Mouse (Mus musculus) brain, adult 2 months (tissue): ENCODE measurements around the gene Gm10392.
A peak's percentile ranks its signal among the peaks of the same experiment; 100 is the strongest.

ENCODE experiments used
- DNase-seq: peaks from one replicate; pipeline ENCODE4 v3.0.0; 2011; ENCODE audit warnings: low read depth, low spot score

Gene Gm10392

GRCm38 (mm10) chr11:77508068-77509021, 10.7 kb downstream of the Gm10392 start:
- peak; percentile 83 for DNase-seq

DNA sequence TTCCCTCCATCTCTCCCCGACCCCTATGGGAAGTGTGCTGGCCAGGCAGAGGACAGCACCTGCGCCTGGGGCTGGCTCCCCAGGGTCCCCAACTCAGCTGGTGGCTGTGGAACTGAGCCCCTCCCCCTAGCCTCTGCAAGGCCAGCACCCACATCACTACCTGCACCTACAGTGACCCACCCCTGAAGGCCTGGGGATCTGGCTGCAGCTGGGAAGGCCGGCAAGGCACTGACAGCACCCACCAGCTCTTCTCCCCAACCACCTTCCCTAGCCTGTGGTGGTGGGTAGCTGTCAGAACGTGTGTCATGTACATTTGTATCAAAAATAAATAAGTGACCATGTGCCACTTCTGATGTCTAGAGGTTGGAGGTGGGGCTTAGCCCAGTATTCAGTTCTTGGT, 11.6 kb downstream of the Gm10392 start:
- no peak for DNase-seq

GRCm38 (mm10) chr11:77506941-77507340, 12.1 kb downstream of the Gm10392 start:
- DNase-seq = no peak

GRCm38 (mm10) chr11:77506273-77506672, 12.7 kb downstream of the Gm10392 start:
- DNase-seq = no peak

DNA sequence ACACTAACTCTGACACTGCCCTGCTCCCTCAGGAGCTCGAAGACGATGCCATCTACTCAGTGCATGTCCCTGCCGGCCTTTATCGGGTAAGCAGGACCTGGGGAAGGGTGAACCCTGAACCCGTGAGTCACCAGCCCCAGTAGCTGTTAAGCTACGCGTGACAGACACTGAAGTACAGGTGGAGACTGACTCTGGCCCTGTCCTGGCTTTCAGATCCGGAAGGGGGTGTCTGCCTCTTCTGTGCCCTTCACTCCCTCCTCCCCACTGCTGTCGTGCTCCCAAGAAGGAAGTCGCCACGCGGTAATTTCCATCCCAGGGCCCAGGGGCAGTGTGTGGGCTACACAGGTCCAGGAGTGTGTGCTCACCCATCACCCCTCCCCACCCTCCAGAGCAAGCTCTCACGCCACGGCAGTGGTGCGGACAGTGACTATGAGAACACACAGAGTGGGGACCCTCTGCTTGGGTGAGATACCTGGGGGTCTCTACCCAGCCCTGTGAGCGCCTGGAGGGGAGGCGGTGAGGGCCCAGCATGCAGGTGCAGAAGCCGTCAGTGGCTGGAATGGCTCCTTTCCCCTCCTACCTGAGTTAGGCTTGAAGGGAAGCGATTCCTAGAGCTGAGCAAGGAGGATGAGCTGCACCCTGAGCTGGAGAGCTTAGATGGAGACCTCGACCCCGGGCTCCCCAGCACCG, 13.6 kb downstream of the Gm10392 start:
- DNase-seq = no peak

DNA sequence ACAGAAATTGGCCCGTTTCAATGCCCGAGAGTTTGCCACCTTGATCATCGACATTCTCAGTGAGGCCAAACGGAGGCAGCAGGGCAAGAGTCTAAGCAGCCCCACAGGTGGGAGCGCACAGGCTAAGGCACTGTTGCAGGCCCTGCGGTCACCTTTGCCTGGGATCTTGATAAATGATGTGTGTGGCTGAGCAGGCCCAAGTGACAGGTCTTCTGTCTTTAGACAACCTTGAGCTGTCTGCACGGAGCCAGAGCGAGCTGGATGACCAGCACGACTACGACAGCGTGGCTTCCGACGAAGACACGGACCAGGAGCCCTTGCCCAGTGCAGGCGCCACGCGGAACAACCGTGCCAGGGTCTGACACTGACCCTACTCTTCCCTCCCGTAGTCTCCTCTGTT, 14.6 kb downstream of the Gm10392 start:
- DNase-seq = no peak

DNA sequence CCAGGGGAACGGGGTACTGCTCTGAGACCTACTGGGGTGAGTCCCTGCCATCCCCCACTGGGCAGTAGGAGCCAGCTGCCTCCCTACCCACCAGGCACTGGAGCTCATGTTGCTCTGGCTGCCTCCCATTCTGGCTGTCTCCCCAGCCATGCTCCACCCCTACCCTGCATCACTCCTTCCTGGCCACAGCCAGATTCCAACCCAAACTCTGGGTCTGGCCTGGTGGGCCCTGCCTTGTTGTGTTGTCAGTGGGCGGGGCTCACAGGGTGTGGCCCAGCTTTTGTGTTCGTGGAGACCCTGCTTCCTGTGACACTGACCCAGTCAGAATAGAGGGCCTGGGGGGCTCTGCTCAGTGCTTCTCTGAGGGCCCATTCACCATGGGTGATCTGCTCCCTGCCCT, 15.5 kb downstream of the Gm10392 start:
- peak; percentile 81 for DNase-seq

GRCm38 (mm10) chr11:77502481-77502880, 16.5 kb downstream of the Gm10392 start:
- DNase-seq = no peak

DNA sequence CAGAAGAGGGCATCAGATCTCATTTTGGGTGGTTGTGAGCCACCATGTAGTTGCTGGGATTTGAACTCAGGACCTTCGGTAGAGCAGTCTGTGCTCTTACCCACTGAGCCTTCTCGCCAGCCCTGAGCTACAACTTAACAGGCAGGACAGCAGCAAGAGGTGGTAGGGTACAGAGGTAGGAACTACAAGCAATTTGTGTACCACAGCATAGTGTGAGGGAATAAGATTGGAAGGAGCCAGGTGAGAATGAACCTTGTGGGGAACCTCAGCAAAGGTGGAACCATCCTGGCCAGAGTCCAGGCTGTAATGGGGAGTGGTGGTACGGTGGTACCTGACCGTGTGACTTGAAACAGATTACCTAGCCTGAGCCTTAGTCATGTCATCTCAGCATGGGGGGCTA, 17.0 kb downstream of the Gm10392 start:
- DNase-seq = no peak

GRCm38 (mm10) chr11:77501392-77501791, 17.6 kb downstream of the Gm10392 start:
- peak; percentile 95 for DNase-seq

GRCm38 (mm10) chr11:77500361-77501325, 18.4 kb downstream of the Gm10392 start:
- DNase-seq = peak; percentile 87

GRCm38 (mm10) chr11:77499354-77499753, 19.6 kb downstream of the Gm10392 start:
- peak; percentile 95 for DNase-seq

- DNase-seq = no peak
Observed at GRCm38 (mm10) chr11:77498261-77499139, 20.5 kb downstream of the Gm10392 start.

DNA sequence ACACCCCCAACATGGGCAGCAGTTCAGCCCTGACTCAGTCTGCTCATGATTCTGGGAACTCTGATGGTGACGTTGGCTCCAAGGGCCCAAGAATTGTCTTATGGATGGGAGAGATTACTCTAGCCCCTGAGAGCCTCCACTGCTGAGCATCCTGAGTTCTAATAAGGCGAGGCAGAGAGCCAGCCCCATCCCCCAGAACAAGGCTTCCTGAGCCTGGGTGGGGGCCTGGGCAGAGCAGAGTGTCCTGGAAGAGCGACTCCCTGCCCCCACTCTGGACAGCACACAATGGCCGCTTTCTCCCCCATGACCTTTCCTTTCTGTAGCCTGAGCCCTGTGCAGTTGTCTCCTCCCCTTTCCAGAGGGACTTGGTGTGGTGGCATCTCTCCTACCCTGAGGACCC, 21.1 kb downstream of the Gm10392 start:
- peak; percentile 91 for DNase-seq

DNA sequence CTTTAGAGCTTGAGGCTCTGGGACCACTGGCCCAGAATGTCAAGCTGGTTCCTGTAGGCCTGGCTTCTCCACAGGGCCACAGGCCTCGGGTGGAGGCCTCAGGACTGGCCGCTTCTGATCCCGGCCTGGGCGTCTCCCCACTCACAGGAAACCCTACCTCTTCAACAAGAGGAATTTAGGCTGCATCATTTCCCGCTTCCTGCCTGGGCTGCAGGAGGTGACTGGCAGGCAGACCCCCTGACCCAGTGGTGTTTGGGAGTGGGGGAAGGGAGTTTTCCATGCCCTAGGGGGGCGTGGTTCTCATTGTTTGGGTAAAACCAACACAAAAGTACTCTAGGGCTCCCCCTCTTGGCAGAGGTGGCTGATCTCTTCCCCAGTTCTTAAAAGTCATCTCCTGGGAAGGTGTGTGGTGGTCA, 21.6 kb downstream of the Gm10392 start:
- DNase-seq = peak; percentile 68

DNA sequence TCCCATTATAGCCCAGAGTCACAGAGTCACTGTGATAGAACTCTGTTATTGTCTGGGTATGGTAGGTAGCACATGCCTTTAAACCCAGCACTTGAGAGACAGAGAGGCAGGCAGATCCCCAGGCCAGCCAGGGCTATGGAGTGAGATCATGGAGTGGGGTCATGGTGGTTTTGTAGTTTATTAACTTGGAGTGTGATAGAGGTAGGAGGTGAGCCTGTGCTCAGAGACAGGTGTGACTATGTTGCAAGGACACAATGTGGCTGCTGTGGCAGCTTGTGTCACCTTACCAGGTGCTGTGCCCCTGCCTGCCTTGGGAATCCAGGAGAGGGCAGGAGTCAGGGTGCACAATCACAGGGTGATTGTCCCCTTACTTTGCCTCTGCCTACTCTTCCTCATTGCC, 23.5 kb downstream of the Gm10392 start:
- DNase-seq = no peak

DNA sequence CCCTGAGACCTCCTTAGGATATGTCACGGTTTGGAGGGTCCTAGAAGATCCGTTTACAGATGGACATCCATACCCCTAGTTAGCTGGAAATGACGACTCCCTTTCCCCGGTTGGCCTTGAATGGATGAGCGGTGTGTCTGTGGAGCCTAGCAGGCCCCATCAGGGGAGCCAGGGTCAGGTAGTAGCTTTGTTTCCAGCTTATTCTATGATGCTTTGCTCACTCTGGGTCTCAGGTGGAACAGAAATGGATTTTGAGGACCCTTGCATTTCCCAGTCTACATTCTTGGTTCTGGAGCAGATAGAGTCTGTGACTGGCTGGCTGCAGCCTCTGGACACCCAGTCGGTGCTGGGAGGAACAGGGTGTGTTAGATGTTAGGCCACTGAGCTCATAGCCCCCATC, 24.2 kb downstream of the Gm10392 start:
- DNase-seq = no peak

DNA sequence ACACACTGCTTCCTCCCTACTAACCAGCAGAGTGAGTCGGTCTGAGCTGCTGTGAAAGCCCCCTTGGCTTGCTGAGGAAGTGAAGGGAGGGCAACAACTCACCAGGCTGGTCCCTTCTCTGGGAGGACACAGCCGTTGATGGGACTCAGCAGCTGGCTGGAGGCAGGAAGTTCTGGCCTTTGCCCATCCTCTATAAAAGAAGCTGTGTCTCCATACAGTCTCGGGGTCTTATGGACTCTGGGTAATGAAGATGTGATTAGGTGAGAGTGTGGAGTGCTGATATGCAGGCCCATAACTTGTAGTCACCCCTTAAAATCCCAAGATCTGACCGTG, 24.7 kb downstream of the Gm10392 start:
- DNase-seq = no peak

DNA sequence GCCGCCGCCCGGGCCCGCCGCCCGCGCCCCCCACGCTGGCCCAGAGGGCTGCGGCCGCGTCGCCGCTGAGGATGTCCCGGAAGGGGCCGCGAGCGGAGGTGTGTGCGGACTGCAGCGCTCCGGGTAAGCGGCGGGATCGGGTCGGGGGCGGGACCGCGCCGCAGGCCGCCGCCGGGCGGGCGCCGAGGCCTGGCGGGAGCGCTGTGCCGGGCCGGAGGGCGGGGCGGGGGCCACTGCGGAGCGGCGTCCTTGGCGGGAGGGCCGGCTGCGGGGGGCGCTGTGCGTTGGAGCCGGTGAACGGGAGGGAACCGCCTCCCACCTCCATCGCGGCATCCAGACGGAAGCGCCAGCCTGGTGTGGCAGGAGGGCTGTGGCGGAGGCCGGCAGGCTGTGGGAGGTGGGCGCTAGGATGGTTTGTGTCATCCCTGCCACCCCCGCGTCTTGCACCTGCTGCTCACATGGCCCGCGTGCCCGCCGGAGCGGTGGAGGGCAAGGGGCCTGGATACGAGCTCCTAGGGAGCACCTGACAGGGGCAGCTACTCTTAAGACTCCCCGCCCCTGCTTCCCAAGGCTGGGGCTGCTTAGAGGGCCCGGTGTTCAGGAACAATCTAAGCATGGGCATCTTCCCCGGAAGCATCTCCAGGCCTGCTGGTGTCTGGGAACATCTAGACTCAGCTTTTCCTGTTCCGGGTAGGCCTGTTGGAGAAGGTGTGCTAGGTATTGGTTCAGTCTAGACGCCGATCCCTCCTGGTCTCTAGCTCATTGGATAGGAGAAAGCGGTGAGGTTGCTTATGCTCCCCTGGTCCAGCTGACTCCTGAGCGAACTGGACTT, 25.3 kb downstream of the Gm10392 start, which contains the start of gene Git1:
Git1 (plus strand) TSS at position 51 of the 832 bp plus-strand sequence.
- peak; percentile 88 for DNase-seq

GRCm38 (mm10) chr11:77492911-77493332, 26.1 kb downstream of the Gm10392 start:
- peak; percentile 98 for DNase-seq
